ENCODE assay signal across 1 mouse cellular context in the genomic region with DNA sequence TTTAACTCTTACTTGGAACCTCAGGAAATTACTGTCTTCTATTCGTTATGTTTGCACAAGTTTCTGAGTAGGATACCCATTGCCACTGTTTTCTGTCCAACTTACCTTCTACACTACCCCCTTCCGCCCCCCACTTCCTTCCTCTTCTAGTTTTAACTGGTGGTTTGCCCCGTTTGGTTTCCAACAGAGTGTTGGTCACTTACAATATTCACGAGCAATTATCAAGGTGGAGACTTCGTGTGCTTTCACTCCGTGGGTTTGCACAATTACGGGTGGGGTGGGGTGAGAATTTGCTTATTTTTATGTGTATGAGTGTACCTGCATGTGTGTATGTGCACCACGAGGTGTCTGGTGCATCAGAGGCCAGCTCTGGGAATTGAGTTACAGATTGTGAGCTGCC.
TF ChIP-seq lines count a peak whose summit lies in the region.

No protein-coding gene starts in this region.

TF ChIP-seq in MEL, 35 proteins besides CTCF, POLR2A, EP300 and RAD21 (continued from another document):
- TF ChIP-seq MYC (IDR thresholded peaks at IDR 0.05; ENCODE audit: low read depth, low read length) (peak; percentile 85), NELFE (IDR thresholded peaks at IDR 0.05; ENCODE audit: low read depth, low read length) (no peak; the same call in 1 of the 2 replicates), MAZ (IDR thresholded peaks at IDR 0.05; ENCODE audit: low read depth, low read length) (peak; percentile 69; the same call in 1 of the 2 replicates), MEF2A (IDR thresholded peaks at IDR 0.05; ENCODE audit: extremely low read depth, insufficient replicate concordance, low read depth, low read length, poor library complexity, severe bottlenecking) (no peak), ELF1 (IDR thresholded peaks at IDR 0.05; ENCODE audit: low read depth, low read length) (0 out of 2 replicates have a peak, but pooled peaks have one; percentile 7), ZC3H11A (IDR thresholded peaks at IDR 0.05; ENCODE audit: low read depth, low read length) (no peak), SIN3A (IDR thresholded peaks at IDR 0.05; ENCODE audit: low read length) (peak; percentile 32; the same call in 1 of the 2 replicates), CHD1 (IDR thresholded peaks at IDR 0.05; ENCODE audit: low read depth, low read length) (no peak; the same call in 1 of the 2 replicates), E2F4 (IDR thresholded peaks at IDR 0.05; ENCODE audit: borderline replicate concordance, low read depth, low read length) (no peak), SMC3 (IDR thresholded peaks at IDR 0.05; ENCODE audit: low read depth, low read length) (no peak), TBP (IDR thresholded peaks at IDR 0.05; ENCODE audit: low read depth, low read length) (peak; percentile 64), MYB (IDR thresholded peaks at IDR 0.05; ENCODE audit: low read depth, low read length) (no peak), BHLHE40 (IDR thresholded peaks at IDR 0.05; ENCODE audit: borderline replicate concordance, low read depth, low read length) (no peak), NRF1 (IDR thresholded peaks at IDR 0.05; ENCODE audit: insufficient read depth, low read depth, low read length, poor library complexity, severe bottlenecking) (no peak), ZNF384 (IDR thresholded peaks at IDR 0.05; ENCODE audit: low read depth, low read length) (peak; percentile 40; the same call in 1 of the 2 replicates), MAX (IDR thresholded peaks at IDR 0.05; ENCODE audit: low read length) (peak; percentile 70), USF1 (IDR thresholded peaks at IDR 0.05; ENCODE audit: low read depth, low read length) (no peak)
